Mouse (Mus musculus) testis, adult 10 weeks (tissue): Measurements from ENCODE around the gene Pdcd2l. TPM values are rescaled to one million over a fixed set of nuclear protein-coding genes. Genes with fewer than 3 reads are reported as not detected.

Experiments
- polyA plus RNA-seq: library from polyadenylated mRNA; stranded (reverse); fragments of 350-450 nt; fragmentation: Illumina TruSeq; extraction: RNeasy Lipid Tissue Mini Kit (QIAGEN cat#74804); gene quantifications from one replicate; pipeline ENCODE4 v1.2.3, GENCODE M21; 2014; ENCODE audit warnings: low read depth, low replicate concordance

The Pdcd2l gene
- polyA plus RNA-seq: 6.5 TPM

DNA sequence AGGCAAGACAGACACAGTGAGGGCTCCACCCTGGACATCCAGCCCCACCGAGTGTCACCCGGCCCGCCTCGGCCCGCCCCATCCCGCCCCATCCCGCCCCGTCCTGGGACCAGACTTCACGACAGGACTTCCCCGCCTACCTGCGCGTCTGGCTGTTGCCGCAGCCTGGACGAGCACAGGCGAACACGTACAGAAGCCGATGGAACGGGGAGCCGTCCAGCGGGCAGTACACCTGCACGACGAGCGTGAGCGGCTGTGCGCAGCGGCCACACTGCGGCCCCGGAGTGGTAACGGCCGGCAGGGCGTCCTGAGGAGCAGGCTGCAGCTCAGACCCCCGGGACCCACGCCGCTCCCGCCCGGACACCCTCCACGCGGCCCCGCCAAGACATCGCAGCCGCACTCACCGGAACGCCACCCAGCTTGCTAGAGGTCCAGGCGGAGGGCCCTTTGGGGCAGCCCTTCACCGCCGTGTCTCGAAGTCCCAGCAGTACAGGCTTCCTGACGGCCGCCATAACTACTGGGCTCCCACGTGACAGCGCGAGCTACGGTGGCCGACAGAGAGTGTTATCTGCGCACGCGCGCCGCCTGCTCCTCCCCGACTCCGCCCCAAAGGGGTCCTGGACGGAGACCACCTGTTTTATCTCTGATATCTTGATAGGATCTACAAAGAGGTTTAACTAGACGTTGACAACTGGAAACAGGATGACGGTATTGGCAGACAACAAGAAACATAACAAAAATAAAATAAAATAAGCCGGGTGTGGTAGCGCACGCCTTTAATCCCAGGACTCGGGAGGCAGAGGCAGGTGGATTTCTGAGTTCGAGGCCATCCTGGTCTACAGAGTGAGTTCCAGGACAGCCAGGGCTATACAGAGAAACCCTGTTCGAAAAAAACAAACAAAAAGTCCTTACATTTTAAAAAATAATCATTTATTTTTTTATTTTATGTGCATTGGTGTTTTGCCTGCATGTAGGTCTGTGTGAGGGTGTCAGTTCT, at the start of gene Pdcd2l:
Gene Pdcd2l, minus strand, starts transcription at position 530 of the 997 bp plus-strand sequence.

DNA sequence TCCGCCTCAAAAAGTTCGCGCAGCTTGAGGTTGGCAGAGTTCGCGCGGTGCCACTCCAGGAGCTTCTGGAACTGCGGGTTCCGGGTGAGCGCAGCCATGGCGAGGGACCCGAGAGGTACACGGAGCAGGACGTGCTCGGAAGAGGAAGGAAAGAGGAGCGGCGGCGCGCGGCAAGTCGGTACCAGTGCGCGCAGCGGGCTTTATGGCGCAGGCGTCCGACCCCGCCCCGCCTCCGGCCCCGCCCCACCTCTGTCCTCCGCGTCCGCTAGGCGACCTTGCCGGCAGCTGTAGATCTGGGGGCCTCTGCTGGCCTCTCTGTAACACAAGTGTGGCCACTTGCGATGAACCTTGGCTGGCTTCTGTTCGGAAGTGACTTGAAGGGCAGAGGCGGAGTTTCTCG, 33.7 kb upstream of the Pdcd2l start, which contains the start of gene Gpi1:
Gene Gpi1, minus strand, starts transcription at position 221 of the 400 bp plus-strand sequence.

DNA sequence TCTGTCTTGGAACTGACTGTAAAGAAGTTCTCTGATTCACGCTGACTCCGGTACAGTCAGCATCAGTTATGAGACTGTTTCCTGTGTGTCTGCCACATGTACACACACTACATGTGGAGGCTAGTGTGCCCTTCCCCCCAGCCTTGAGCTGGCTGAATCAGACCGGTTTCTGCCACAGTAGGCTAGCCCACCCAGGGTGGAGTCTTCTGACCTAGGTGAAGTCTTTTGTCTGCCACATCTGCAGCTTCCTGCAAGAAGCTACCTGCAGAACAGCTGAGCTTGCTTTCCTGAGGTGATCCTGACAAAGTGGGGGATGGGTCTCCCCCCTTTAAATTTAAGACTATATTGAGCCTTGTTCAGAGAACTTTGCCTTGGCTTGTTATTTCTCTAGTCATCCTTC, 27.0 kb downstream of the Pdcd2l start, which contains the start of gene Uba2:
Gene Uba2, minus strand, starts transcription at position 146 of the 400 bp plus-strand sequence.

Other genes starting within 250 kb of the Pdcd2l start
- not detected for gene Scgb2b27, start 182.7 kb downstream of the Pdcd2l start, polyA plus RNA-seq
- not detected for gene Scgb1b27, start 175.2 kb downstream of the Pdcd2l start, polyA plus RNA-seq
- gene Scgb1b30, start 101.2 kb downstream of the Pdcd2l start, polyA plus RNA-seq: not detected
- gene Wtip, start 63.4 kb downstream of the Pdcd2l start, polyA plus RNA-seq: 0.53 TPM
- 133 TPM for gene Uba2, start 27.1 kb downstream of the Pdcd2l start, polyA plus RNA-seq
- gene Gpi1, start 33.7 kb upstream of the Pdcd2l start, polyA plus RNA-seq: 67.4 TPM
- not detected for gene Gm6096, start 54.4 kb upstream of the Pdcd2l start, polyA plus RNA-seq
- gene 4931406P16Rik, start 116.9 kb upstream of the Pdcd2l start, polyA plus RNA-seq: 47.7 TPM
- gene Lsm14a, start 196.7 kb upstream of the Pdcd2l start, polyA plus RNA-seq: 57.2 TPM